Mouse (Mus musculus) left cerebral cortex, postnatal 4 days (tissue): Measurements from ENCODE around the gene Cyp2w1. TPM values are rescaled to one million over a fixed set of nuclear protein-coding genes. Genes with fewer than 3 reads are reported as not detected.

ENCODE experiments used
- DNase-seq: peaks from one replicate; pipeline ENCODE4 v3.0.0-alpha.2; 2022
- intact Hi-C: fragments of 180-260 bp; cut with DNase I; formaldehyde crosslinking; loops from one replicate; pipeline ENCODE4 v1.15.1; 2025
- microRNA-seq: library from miRNA; unstranded; fragments of <30 nt; microRNA quantifications from one replicate; pipeline ENCODE4 v1.2.0, GENCODE M21; 2022
- total RNA-seq, 2 experiments: library from RNA; stranded (reverse); gene quantifications; 2 replicates each; pipeline ENCODE4 v1.2.3; 2021

Cyp2w1 gene
- total RNA-seq, 2 experiments from 2014 or later = not detected

GRCm38 (mm10) chr5:139398786-139399185 is 46.4 kb downstream of the Cyp2w1 start:
- intact Hi-C loops = no loop called here
- no peak for DNase-seq

- intact Hi-C loops = no loop called here
- DNase-seq = no peak
Observed at GRCm38 (mm10) chr5:139399991-139400390, 47.6 kb downstream of the Cyp2w1 start.

GRCm38 (mm10) chr5:139402106-139402505 is 49.7 kb downstream of the Cyp2w1 start:
- no peak for DNase-seq
- intact Hi-C loops = no loop called here

- intact Hi-C loops = no loop called here
- no peak for DNase-seq
Observed at GRCm38 (mm10) chr5:139403692-139404260, 51.4 kb downstream of the Cyp2w1 start.

GRCm38 (mm10) chr5:139404801-139405401 is 52.5 kb downstream of the Cyp2w1 start, which contains the start of gene C130050O18Rik:
Gene C130050O18Rik (plus strand): TSS chr5:139405280.
- intact Hi-C loops = no loop called here
- no peak for DNase-seq

GRCm38 (mm10) chr5:139405478-139405877 is 53.1 kb downstream of the Cyp2w1 start:
- intact Hi-C loops = no loop called here
- no peak for DNase-seq

- DNase-seq = no peak
- intact Hi-C loops = no loop called here
Observed at GRCm38 (mm10) chr5:139405953-139406352, 53.5 kb downstream of the Cyp2w1 start.

Small RNA genes within 50 kb of the gene (microRNA-seq; reads per million reads assigned to microRNA genes)
- 443 reads per million, percentile 67 among the genes with 10 or more reads in this experiment for gene Mir339

Other genes starting within 250 kb of the Cyp2w1 start
- 100 to 1,000 TPM; 366 to 388 TPM for gene Prkar1b, start 202.6 kb upstream of the Cyp2w1 start, total RNA-seq
- gene Dnaaf5, start 202.4 kb upstream of the Cyp2w1 start, total RNA-seq = 10 to 100 TPM in 1 of 2 experiments, 1 to 10 TPM in 1; 7.8 to 11.4 TPM
- gene Sun1, start 152.0 kb upstream of the Cyp2w1 start, total RNA-seq = 10 to 100 TPM; 77.1 to 81.6 TPM
- gene Get4, start 100.3 kb upstream of the Cyp2w1 start, total RNA-seq = 10 to 100 TPM; 54.8 to 59.8 TPM
- gene Adap1, start 27.0 kb upstream of the Cyp2w1 start, total RNA-seq = 100 to 1,000 TPM; 219 to 247 TPM
- 10 to 100 TPM; 87.8 to 89.3 TPM for gene Cox19, start 1.2 kb upstream of the Cyp2w1 start, total RNA-seq
- gene Gpr146, start 25.1 kb downstream of the Cyp2w1 start, total RNA-seq = 1 to 10 TPM; 2.2 to 2.5 TPM
- gene C130050O18Rik, start 52.7 kb downstream of the Cyp2w1 start, total RNA-seq = not detected
- 1 to 10 TPM; 3.0 to 3.2 TPM for gene Gper1, start 70.5 kb downstream of the Cyp2w1 start, total RNA-seq
- gene 3110082I17Rik, start 107.9 kb downstream of the Cyp2w1 start, total RNA-seq = 10 to 100 TPM; 18.0 to 19.2 TPM
- 10 to 100 TPM; 58.7 to 60.3 TPM for gene Zfand2a, start 131.9 kb downstream of the Cyp2w1 start, total RNA-seq
- gene Uncx, start 190.9 kb downstream of the Cyp2w1 start, total RNA-seq = under 1 TPM in 1 of 2 experiments, not detected in 1; 0.64 TPM